Mouse (Mus musculus) forelimb bud, embryonic 11.5 days (tissue): Measurements from ENCODE around the gene Podxl.
A peak's percentile ranks its signal among the peaks of the same experiment; 100 is the strongest.
"Not testable (repeated sequence)": the region's sequence is repeated elsewhere in the genome, so short reads cannot be mapped to it uniquely, and the experiment has no call there.

Experiments used
- DNase-seq: peaks from one replicate; pipeline ENCODE4 v3.0.0-alpha.2; 2012; ENCODE audit warnings: low read depth, low spot score

Podxl gene

DNA sequence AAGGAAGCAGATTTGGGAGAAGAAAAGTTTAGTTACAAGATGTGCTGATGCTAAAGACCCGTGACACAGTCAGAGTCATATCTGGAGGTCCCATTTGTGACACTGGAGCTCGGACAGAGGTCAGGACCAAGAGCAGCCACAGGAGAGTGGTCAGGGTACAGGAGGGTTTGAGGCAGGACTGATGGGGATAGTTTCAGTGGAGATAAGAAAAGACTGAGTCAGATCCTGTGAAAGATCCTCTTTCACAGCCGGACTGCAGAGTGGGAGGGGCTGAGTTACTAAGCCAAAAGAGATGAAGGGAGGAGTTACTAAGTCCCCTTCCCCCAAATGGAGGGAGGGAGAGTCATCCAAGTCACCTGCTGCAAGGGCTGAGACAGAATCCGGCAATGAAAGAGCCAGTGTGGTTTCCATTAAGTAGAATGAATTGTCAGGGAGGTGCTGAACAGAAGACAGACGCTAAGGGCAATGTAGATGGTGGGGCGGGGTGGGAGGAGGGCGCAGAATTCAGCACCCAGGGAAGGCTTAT, 4.4 kb upstream of the Podxl start:
- DNase-seq = no peak

DNA sequence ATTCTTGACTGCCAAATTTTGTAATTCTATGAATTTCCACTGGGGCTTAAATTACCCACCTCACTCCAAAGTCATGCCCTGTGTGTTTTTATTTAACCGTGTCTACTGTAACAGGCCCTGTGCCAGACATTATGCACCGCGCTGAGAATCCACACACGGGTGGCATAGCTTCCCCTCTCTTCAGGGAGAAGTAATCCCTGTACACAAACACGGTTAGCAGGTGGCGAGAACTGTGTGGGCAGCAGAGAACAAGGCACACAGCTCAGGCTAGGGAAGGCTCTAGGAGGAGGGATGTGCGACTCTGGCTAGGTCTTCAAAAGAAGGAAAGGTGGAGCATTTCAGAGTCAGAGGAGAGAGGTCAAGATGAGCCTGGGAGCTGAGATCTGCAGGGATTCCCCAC, 3.4 kb upstream of the Podxl start:
- DNase-seq = no peak

DNA sequence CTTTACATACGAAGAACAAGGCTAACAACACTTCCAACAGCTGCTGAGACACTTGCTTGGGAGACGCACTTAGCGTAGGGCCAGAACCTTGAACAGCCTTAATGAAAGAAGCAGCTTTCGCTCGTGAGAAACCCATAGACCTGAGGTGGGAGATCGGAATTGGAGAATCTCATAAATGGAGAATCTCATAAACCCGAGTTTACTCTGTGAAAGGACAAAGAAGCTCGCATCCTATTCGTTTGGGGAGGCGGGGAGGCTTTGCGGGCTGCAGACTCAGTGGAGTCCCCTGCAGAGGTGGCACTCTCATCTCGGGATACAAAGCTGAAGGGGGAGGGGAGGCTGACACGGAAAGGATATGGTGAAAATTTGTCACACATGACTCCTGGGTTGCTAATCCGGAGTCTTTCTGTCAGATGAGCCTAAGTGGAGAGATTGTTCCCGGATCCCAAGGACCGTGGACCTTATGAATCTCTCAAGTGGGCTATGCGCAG, 1.2 kb upstream of the Podxl start:
- DNase-seq = peak; percentile 31

DNA sequence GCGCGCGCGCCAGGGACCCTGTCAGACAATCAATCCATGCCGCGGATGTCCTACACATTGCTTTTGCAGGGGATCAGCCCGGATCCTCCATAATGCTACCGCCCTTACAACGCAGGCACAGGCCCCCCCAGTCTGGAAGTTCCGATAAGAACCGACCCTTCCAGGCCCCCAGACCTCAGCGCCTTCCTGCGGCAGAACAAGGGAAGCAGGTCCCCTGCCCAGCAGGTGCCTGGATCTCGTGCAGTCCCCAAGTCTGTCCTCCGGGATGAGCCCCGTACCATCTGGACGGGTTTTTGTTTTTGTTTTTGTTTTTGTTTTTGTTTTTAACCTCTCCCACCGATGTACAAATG, 376 bp upstream of the Podxl start:
- no peak for DNase-seq

DNA sequence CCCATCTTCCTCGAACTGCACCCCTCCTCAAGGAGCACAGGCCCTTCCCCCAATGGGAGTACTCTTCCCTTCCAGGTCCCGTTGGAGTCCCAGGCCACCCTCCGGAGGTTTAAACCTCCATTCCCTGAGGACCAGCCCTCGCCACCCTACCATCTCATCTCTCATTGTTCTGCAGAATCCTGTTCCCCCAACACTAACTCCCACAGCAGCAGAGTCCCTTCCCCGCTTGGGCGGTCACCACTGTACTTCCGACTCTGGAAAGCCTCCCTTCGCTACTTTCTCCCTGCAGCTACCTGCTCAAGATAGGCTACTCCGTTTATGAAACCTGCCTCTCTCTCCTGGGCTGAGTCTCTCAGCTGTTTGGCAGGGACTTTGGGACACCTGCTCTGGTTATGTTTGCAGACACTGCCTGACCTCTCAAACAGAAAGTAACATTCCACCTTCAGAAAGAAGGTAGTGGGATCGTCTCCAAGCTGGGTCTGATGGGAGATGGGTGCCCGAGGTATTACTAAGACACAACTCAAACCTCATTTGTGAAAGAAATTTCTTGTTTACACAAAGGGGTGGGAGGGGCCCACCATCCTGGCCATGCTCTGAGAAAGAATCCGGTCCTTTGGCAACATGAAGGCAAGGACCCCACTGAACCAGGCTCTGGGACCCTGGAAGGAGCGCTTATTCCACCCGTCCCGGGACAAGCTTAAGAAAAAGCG, 1.3 kb downstream of the Podxl start:
- no peak for DNase-seq

DNA sequence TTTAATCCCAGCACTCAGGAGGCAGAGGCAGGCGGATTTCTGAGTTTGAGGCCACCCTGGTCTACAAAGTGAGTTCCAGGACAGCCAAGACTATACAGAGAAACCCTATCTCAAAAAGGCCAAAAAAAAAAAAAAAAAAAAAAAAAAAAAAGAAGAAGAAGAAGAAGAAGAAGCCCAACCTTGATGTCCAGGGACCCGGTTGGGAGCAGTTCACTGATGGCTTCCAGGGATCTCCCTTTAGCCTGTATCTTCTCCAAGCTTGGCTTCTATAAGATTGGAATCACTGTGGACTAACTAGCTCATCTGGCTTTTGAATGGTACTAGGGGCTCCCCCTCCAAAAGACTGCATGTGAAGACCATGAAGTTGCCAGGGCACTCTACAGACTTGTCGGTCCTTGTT, 1.8 kb downstream of the Podxl start:
- not testable (repeated sequence) for DNase-seq

DNA sequence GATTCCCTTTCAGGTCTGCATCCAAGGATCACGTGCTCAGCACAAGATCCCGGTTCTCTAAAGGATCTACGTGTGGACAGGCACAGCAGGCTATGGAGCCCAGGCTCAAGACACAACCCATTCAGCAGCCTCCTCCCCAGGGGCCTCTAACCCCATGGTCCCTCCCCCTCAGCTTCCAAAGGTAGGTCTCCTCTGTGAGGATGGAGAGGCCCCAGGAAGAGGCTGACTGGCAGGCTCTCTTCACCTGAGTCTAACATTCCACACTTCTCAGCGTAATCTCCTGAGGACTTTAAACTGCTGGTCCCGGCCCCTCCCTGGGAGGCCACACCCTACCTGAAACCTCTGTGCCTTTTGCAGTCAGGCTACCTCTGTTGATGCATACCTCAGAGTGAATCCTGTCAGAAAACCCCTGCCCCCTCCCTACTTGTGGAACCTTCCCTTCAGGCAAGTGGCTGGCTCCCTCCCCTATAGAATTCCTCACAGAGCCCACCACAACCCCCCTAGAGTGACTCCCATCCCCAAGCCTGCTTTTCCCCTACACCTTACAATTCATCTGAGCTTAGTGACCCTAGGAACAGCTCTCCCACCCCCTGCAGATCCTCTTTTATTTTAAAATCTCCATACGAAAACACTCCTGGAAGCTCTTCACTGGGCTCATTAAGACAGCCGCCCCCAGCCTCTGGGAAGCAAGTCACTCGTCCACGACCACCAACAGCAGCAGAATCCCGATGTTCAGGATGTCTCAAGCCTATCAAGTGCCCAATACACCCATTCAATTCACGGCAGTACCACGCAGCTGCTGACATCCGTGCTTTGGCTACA, 3.4 kb downstream of the Podxl start:
- DNase-seq = no peak

DNA sequence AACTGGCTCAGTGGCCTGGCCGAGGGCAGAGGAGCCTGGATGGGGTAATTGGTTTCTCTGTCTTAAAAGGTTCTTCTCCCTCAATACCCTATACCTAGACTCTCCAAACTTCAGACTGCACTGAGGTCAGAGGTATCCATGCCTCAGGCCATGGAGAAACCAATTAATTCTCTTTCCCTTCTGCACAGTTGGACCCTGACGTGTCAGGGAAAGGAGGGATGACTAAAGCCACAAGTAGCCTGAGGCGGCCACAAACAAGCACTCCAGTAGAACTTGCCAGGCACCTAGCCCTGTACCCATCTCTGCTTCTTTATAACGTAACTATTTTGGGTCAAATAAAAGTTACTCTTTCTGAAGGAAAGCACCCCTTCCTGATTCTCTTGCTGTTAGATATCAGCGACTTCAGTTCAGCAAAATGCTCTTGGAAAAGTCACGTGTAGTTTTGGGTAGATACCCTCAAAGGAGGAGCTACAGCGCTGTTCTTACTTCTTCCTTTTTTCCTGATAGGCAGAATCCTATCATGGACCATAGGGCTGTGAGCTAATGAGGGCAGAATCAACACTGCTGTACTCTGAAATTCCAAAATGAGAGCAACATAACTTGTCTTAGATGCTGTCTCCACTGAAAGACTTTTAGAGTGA, 7.2 kb downstream of the Podxl start:
- DNase-seq = no peak

DNA sequence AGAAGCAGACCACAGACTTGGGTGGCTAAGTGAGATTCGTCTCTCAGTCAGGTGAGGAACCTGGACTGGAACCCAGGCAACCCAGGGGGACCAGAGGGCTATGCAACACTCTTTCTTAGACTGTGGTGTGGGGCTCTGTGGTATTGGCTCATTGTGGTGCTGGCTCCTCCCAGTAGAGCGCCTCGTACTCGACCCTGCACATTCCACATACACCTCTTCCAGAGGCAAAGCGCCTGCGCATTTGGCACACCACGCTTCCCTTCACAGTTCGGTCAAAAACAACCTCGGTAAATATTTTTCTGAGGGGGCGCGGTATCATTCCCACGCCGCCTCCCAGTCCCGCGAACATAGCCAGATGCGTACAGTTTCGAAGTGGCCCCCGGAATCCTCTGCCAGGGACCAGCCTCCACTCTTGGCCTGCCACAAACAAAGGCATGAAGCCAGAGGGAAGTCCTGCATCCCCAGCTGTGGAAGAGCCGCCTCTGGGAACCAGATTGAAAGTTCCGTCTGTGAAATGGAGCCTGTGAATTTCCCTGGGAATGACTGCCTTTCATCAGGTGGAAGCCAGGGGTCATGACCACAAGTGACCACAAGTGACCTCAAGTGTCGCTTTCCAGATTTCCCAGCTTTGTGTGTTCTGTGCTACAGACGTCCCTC, 12.8 kb downstream of the Podxl start:
- DNase-seq = no peak

DNA sequence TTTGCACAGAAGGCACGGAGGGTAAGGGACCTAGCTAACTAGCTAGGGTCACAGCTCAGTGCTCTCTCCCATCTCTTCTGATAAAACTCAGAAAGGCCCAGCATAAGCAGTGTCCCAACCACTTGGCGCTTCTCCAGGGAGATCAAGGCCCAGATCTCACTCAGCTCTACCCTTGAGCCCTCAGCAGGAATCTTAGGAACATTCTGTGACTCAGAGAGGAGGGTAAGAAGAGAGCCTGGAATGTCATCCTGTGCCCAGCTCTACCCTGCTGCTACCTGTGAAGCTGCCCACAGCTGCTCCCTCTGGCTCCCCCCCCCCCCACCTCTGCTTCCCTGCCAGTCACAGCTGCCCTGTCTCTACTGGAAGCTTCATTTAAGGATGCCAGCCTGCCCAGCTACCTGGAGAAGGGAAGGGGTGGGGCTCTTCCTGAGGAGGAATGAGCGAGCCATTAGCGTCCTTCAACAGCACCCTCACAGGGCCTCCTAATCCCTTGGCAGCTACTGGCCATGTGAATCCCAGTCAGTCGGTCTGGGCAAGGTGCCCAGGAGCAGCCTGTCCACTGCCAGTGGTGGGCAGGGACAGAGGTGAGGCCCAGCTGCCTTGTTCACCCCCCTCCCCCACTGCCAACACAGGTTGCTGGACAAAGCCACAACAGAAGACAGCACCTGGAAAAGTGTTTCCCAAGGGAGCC, 14.3 kb downstream of the Podxl start:
- DNase-seq = no peak

DNA sequence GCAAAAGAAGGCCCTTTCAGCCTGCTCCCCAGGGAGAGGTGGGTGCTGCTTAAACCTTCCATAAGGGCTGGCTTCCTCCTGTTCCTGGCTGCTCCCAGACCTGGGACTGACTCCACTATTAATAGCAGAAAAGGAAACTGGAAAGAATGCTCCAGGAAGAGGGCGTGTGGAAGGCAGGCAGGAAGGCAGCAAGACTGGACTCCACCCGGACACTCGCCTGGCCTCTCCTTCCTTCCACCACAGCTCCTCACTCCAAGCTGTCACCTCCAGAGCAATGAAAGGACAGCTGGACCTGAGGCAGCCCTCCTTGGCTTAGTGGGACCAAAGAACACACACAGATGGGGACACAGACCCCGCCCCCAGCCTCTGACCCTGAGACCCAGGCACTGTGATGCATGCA, 19.5 kb downstream of the Podxl start:
- no peak for DNase-seq

DNA sequence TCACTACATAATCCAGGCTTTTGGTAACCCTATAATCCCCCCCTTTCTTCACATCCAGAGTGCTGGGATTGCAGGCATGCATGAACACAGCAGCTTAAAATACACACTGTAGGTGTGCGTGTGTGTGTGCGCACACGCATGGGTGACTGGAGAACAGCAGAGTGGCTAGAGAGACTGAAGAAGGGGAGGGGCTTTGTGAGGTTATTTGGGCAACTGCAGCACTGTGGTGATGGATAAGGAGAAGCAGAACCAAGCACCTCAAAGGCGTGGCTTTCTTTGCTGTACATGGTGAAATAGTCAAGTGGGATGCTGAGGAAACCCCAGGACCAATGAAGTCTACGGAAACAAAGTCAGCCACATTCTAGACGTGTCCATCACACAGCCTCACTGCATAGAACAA, 23.8 kb downstream of the Podxl start:
- no peak for DNase-seq

DNA sequence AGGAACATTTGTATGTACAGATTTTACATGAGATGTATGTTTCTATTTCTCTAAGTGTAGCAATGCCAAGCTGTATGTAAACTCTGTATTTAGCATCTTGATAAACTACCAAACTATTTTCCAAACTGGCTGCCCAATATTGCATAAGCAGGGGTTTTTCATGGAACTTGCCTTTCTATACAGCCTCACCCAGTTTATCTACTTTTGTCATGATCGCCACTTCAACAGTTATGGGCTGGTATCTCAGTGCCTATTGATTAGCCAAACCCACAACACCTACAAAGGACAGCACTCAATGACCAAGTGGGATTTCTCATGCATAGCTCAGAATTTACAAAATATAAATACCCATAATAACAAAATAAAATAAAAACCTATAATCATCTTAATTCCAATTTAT, 25.7 kb downstream of the Podxl start:
- DNase-seq = no peak

DNA sequence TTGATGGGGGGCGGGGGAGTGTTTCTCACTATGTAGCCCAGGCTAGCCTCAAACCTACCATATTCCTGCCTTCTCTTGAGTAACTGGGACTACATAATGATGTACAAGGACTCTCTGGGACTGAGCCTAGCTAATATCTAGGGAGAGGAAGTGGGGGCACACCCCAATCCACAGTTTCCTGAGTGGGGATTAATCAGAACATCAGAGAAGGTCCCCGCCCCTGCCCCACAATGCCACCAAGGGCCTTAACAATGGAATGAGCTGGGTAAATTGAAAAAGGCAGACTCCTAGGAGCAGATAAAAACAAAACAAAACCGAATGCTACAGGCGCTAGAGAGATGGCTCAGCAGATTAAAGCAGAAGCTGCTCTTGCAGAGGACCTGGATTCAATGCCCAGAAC, 26.6 kb downstream of the Podxl start:
- DNase-seq = no peak

DNA sequence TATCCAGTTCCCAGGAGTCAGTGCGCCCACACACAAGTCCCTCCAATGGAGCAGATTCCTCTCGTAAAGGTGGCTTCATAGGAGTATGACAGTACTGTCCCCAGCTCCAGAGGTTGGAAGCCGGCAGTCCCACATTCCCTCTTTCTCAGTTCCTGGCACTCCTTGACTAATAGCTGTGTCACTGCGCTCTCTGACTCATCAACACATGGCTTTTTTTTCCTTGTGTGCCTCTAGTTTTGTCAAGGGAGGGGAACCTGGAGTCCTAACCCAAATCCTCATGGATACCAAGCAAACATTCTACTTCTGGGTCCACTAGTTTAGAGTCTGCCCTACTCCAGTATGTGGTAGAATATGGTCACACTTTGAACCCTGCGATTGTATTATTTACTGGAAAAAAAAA, 29.1 kb downstream of the Podxl start:
- no peak for DNase-seq

DNA sequence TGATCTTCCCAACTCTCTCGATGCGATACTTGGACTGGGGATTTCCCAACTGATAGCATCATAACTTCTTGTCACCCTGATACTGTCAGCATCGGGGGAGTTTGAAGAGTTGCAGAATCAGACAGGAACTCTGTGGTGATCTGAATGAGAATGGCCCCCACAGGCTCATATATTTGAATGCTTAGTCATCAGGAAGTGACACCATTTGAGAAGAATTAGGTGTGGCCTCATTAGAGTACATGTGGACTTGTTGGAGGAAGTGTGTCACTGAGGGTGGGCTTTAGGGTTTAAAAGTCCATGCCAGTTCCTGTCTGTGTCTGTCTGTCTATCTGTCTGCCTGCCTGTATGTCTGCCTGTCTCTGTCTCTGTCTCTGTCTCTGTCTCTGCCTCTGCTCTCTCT, 31.9 kb downstream of the Podxl start:
- DNase-seq = no peak

DNA sequence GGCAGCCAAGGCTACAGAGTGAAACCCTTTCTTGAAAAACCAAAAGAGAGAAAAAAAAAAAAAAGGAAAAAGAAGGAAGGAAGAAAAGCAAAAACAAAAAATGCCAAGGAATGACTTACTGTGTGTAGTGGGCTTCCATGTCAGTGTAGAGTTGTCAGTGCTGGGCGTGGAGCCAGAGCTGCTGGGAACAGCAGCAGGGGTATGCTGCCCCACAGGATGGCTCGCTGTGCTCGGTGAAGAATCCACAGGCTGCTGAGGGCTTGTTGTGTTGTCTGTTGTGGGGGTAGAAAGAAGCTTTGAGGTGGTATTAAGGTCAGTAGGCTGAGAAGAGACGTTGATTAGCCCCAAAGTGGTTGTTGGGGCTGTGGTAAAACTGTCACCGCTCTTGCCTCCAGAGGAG, 35.4 kb downstream of the Podxl start:
- no peak for DNase-seq

DNA sequence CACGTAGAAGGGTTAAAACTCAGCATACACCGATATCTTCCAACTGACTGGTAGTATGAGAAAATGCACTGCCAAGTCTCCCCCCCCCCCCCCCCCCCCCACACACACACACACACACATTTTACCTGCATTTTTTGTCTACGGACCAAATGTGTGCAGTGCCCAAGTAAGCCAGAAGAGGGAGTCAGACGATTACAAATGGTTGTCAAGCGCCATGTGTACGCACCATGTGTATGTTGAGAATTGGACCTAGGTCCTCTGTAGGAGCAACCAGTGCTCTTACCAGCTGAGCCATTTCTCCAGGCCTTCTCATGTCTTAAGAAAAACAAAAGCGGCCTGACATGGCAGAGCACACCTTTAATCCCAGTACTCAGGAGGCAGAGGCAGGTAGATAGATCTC, 35.9 kb downstream of the Podxl start:
- DNase-seq = peak; percentile 59

DNA sequence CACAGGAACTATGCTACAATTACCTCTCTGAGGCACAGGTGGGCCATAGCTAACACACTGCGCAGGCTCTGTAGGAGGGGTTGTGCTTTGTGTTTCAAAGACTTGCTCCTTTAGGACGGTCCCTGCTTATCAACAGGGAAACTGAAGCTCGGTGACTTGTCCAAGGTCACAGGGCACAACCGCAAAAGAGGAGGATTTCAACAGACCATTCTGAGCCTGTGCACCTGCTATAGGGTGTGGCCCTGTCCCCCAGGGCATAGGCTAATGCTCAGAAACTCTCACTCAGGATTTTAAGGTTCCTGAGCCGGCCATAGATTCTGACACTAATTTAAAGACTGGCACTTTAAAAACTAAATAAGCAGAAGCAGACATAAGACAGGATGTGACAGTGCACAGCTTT, 36.9 kb downstream of the Podxl start:
- no peak for DNase-seq

DNA sequence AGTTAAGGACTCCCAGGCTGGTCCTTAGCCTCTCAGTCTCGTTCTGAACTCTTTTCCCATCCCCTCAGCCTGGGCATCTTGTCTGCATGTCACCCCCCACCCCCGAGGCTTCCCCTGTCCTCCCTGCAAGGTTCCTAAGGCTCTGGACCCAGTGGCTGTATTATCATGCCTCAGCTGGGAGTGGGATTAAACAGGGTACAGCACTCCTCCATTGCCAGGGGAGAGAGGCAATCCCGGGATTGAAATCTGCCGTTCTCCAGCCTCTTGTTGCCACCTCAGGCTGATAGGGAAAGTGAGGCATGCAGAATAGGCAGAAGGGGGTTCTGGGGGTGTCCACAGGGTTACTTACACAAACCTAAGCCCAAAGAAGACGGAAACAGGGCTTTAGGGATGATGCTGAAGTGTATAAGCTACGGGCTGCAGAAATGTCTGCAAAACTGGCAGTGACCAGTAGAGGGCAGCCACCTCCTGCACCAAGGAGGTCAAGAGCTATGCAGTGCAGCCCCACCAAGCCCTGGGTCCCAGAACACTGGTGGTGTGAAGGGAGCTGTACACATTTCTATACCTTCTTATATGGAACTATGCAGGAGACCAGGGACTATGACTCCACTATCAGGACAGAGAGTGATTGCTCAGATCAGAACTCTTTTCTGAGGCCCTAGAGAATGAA, 38.4 kb downstream of the Podxl start:
- peak; percentile 73 for DNase-seq

DNA sequence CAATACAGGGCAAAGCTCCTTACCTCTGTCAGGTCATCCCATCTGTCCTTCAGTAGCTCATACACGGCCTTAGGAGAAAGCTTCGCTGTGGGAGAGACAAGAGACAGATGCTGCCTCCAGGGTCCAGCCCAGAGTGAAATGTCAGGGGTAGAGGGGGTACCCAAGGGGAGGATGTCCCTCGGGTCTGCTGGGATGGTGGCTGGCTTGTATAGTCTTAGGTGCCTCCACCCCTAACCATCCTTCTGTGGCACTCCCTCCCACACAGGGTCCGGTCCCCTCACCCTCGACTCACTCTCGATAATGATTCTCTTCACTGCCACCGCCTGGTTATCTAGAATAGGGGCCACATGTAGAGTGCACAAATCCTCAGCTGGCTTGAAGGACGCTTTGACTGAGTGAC, 39.1 kb downstream of the Podxl start:
- no peak for DNase-seq
